ENCODE assay signal across 7 mouse cellular contexts in the genomic region with DNA sequence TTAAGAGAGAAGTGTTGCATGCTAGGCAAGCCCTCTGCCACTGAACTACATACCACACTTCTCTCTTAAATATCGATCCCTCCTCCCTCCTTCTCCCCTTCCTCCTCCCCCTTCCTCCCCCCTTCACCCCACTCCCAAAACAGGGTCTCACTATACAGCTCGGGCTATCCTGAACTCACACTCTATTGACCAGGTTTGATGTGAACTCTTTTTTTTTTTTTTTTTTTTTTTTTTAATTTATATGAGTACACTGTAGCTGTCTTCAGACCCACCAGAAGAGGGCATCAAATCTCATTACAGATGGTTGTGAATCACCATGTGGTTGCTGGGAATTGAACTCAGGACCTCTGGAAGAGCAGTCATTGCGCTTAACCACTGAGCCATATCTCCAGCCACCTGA. TPM values are rescaled to one million over a fixed set of nuclear protein-coding genes. Genes with fewer than 3 reads are reported as not detected.
DNase-seq lines count a peak whose midpoint lies in the region; ATAC-seq and TF ChIP-seq lines count a peak whose summit lies in the region.
"Not testable (repeated sequence)": the region's sequence is repeated elsewhere in the genome, so short reads cannot be mapped to it uniquely, and the experiment has no call there.

No protein-coding gene starts in this region.

- TF ChIP-seq EP300 in ES-Bruce4 (IDR thresholded peaks at IDR 0.05; ENCODE audit: insufficient read depth, low read depth, low read length); MEL (IDR thresholded peaks at IDR 0.05; ENCODE audit: low read depth in 1 of 2, low read length in 2 of 2); liver, postnatal 0 days (IDR thresholded peaks at IDR 0.05; ENCODE audit: low read depth); stomach, postnatal 0 days (optimal IDR thresholded peaks at IDR 0.05): not testable (repeated sequence)

- not testable (repeated sequence) for H3K79me2 ChIP-seq in MEL (ENCODE audit: control insufficient read depth, insufficient read depth, low read length, poor library complexity)
- H3K79me2 ChIP-seq in macrophage (ENCODE audit: inconsistent target) = peaks cover 29% of the 10 kb centered on the region; the same call in 1 of the 2 replicates

- not testable (repeated sequence) for TF ChIP-seq RAD21 in MEL (IDR thresholded peaks at IDR 0.05; ENCODE audit: low read depth, low read length)

- H3K4me1 ChIP-seq in ES-Bruce4 (ENCODE audit: control insufficient read depth, insufficient read depth, low read length); kidney, postnatal 0 days (replicated peaks; ENCODE audit: insufficient read depth, low read length); stomach, postnatal 0 days (replicated peaks; ENCODE audit: control insufficient read depth, insufficient read depth): not testable (repeated sequence)
- peaks cover 0 to 20% of the 10 kb centered on the region in 2 experiments; a peak in 2 of 4 replicates for H3K4me1 ChIP-seq in MEL (ENCODE audit: control insufficient read depth in 1 of 2, insufficient read depth in 2 of 2, low read length in 2 of 2)
- H3K4me1 ChIP-seq in bone marrow macrophage, adult 2 months (ENCODE audit: control insufficient read depth, insufficient read depth, low read length) = peaks cover 65% of the 10 kb centered on the region
- H3K4me1 ChIP-seq in liver, postnatal 0 days (ENCODE audit: insufficient read depth) = peaks cover 16% of the 10 kb centered on the region

- peak overlapping the region; percentile 84 for H3K9ac ChIP-seq in ES-Bruce4 (ENCODE audit: low read depth, poor library complexity, severe bottlenecking)
- not testable (repeated sequence) for H3K9ac ChIP-seq in MEL (ENCODE audit: control insufficient read depth, low read depth, low read length, poor library complexity, severe bottlenecking); kidney, postnatal 0 days (ENCODE audit: low read depth, low read length); liver, postnatal 0 days (replicated peaks); stomach, postnatal 0 days (ENCODE audit: low read length)

- H3K27ac ChIP-seq in ES-Bruce4 (ENCODE audit: insufficient read depth, low read length); MEL (ENCODE audit: control insufficient read depth, low read depth, low read length); kidney, postnatal 0 days; liver, postnatal 0 days (ENCODE audit: low read depth); stomach, postnatal 0 days (replicated peaks): not testable (repeated sequence)
- H3K27ac ChIP-seq in bone marrow macrophage, adult 2 months (ENCODE audit: insufficient read depth, low read depth, low read length) = peak overlapping the region; percentile 86
- peak overlapping the region; percentile 84 for H3K27ac ChIP-seq in macrophage

- not testable (repeated sequence) for DNase-seq in MEL (ENCODE audit: low read depth, low spot score); kidney, postnatal 0 days (ENCODE audit: low spot score); liver, postnatal 0 days; stomach, postnatal 0 days (ENCODE audit: low spot score)

- not testable (repeated sequence) for H3K4me2 ChIP-seq in kidney, postnatal 0 days (ENCODE audit: low read length); liver, postnatal 0 days (ENCODE audit: low read depth, low read length); stomach, postnatal 0 days (replicated peaks; ENCODE audit: low read depth)

- ATAC-seq in kidney, postnatal 0 days (replicated peaks; ENCODE audit: low FRiP score, low read depth); liver, postnatal 0 days; stomach, postnatal 0 days (ENCODE audit: low FRiP score, low TSS enrichment): not testable (repeated sequence)

- WGBS in kidney, postnatal 0 days = 88% methylated on average over 3 of the region's 3 CpGs
- 75% methylated on average over 3 of the region's 3 CpGs for WGBS in liver, postnatal 0 days (ENCODE audit: insufficient replicate concordance)
- WGBS in macrophage (ENCODE audit: missing documents) = 92% methylated on average over 2 of the region's 3 CpGs
- 95% methylated on average over 3 of the region's 3 CpGs for WGBS in stomach, postnatal 0 days

- H3K36me3 ChIP-seq in ES-Bruce4 (ENCODE audit: control insufficient read depth, insufficient read depth, low read length, poor library complexity, severe bottlenecking) (peaks cover 10% of the 10 kb centered on the region), MEL (ENCODE audit: control insufficient read depth in 1 of 2, insufficient read depth in 2 of 2, low read length in 2 of 2) (peaks cover 0 to 16% of the 10 kb centered on the region in 2 experiments; a peak in 2 of 4 replicates)
- H3K36me3 ChIP-seq in kidney, postnatal 0 days (ENCODE audit: insufficient read depth, low read length); liver, postnatal 0 days (replicated peaks; ENCODE audit: insufficient read depth, low read length); macrophage (ENCODE audit: inconsistent target); stomach, postnatal 0 days (ENCODE audit: control insufficient read depth, insufficient read depth, low read length): not testable (repeated sequence)

- not testable (repeated sequence) for H3K9me3 ChIP-seq in ES-Bruce4 (replicated peaks; ENCODE audit: control insufficient read depth, insufficient read depth, low read length, poor library complexity, severe bottlenecking); MEL (replicated peaks; ENCODE audit: insufficient read depth, low read length); kidney, postnatal 0 days (replicated peaks; ENCODE audit: low read length); liver, postnatal 0 days (ENCODE audit: low read length); stomach, postnatal 0 days (ENCODE audit: control insufficient read depth, low read length)

- not testable (repeated sequence) for H3K27me3 ChIP-seq in ES-Bruce4 (ENCODE audit: control insufficient read depth, insufficient read depth, low read length, poor library complexity, severe bottlenecking); MEL (ENCODE audit: control insufficient read depth in 1 of 2, insufficient read depth in 2 of 2, low read length in 2 of 2); kidney, postnatal 0 days (ENCODE audit: insufficient read depth, low read length); liver, postnatal 0 days (ENCODE audit: insufficient read depth, low read length); stomach, postnatal 0 days (ENCODE audit: control insufficient read depth, insufficient read depth, low read length)

- TF ChIP-seq CTCF in ES-Bruce4 (IDR thresholded peaks at IDR 0.05; ENCODE audit: low read depth, low read length); bone marrow macrophage, adult 2 months (IDR thresholded peaks at IDR 0.05; ENCODE audit: low read depth, low read length): not testable (repeated sequence)
- TF ChIP-seq CTCF in MEL (IDR thresholded peaks at IDR 0.05 in 2 of 3, conservative IDR thresholded peaks at IDR 0.05 in 1 of 3; ENCODE audit: control insufficient read depth in 1 of 3, insufficient read depth in 1 of 3, low read depth in 2 of 3, low read length in 3 of 3, poor library complexity in 1 of 3, severe bottlenecking in 1 of 3) = peak in 1 of 3 experiments; percentile 8; a peak in 1 of 6 replicates
- TF ChIP-seq CTCF in kidney, postnatal 0 days (IDR thresholded peaks at IDR 0.05; ENCODE audit: low read depth) = peak; percentile 27; the same call in 1 of the 2 replicates
- TF ChIP-seq CTCF in liver, postnatal 0 days (IDR thresholded peaks at IDR 0.05; ENCODE audit: low read depth) = 0 out of 2 replicates have a peak, but pooled peaks have one; percentile 2
- TF ChIP-seq CTCF in stomach, postnatal 0 days (IDR thresholded peaks at IDR 0.05; ENCODE audit: low read depth) = peak; percentile 12; the same call in 1 of the 2 replicates

- not testable (repeated sequence) for H3K4me3 ChIP-seq in ES-Bruce4 (ENCODE audit: low read depth, low read length); MEL (ENCODE audit: control insufficient read depth in 1 of 2, insufficient read depth in 1 of 2, low read depth in 2 of 2, low read length in 2 of 2); bone marrow macrophage, adult 2 months (ENCODE audit: insufficient read depth, low read length); kidney, postnatal 0 days (replicated peaks; ENCODE audit: low read depth, low read length); liver, postnatal 0 days (ENCODE audit: low read depth, low read length); macrophage (ENCODE audit: inconsistent target); stomach, postnatal 0 days (ENCODE audit: low read depth, low read length)

- TF ChIP-seq POLR2A in ES-Bruce4 (IDR thresholded peaks at IDR 0.05; ENCODE audit: insufficient read depth, low read length); MEL (IDR thresholded peaks at IDR 0.05; ENCODE audit: control insufficient read depth in 1 of 2, insufficient read depth in 1 of 2, low read depth in 1 of 2, low read length in 2 of 2, poor library complexity in 1 of 2); bone marrow macrophage, adult 2 months (IDR thresholded peaks at IDR 0.05; ENCODE audit: borderline replicate concordance, low read depth, low read length): not testable (repeated sequence)

RNA-seq across cellular contexts. Expression of a gene that starts 53.3 kb away (rescaled TPM):
- 99.7 and 130 TPM in 2 replicates for polyA plus RNA-seq in ES-Bruce4 (2011; ENCODE audit: insufficient read depth, insufficient read length, low read depth, missing spikeins)
- total RNA-seq in MEL (2012; rRNA removed) = 47.8 and 49.0 TPM in 2 replicates
- polyA plus RNA-seq in MEL (2012; ENCODE audit: insufficient read depth in 1 of 2, insufficient read length in 2 of 2, low read depth in 1 of 2, low replicate concordance in 2 of 2, missing spikeins in 1 of 2) = 10 to 100 TPM in 1 of 2 experiments, not detected in 1; 32.3 TPM
- 31.7 and 36.1 TPM in 2 replicates for polyA plus RNA-seq in bone marrow macrophage, adult 2 months (2012; ENCODE audit: insufficient read depth, insufficient read length, missing spikeins)
- polyA plus RNA-seq in kidney, postnatal 0 days (2015; fragmentation: Nextera tagmentation; extraction: Ambion mirVana) = 22.7 and 25.6 TPM in 2 replicates
- polyA plus RNA-seq in liver, postnatal 0 days (2015; fragmentation: Nextera tagmentation; extraction: Ambion mirVana) = 5.1 and 5.7 TPM in 2 replicates
- 100 to 1,000 TPM in 19 of 26 experiments, 10 to 100 TPM in 7; 62.0 to 236 (median 168) TPM for total RNA-seq in macrophage (2018; cell fraction: chromatin; rRNA removed)
- total RNA-seq in macrophage (2018; cell fraction: cytosol; rRNA removed) = 10 to 100 TPM; 32.4 to 57.4 (median 42.8) TPM
- 100 to 1,000 TPM in 4 of 26 experiments, 10 to 100 TPM in 22; 27.5 to 131 (median 71.2) TPM for total RNA-seq in macrophage (2018; cell fraction: nucleus; rRNA removed)
- 22.4 to 47.5 TPM (median 23.5 TPM) in 3 replicates for polyA plus RNA-seq in macrophage (2018)
- polyA plus RNA-seq in stomach, postnatal 0 days (2015; fragmentation: Nextera tagmentation; extraction: Ambion mirVana) = 11.8 and 12.4 TPM in 2 replicates
